Comparison of ENCODE assay signal across 8 mouse cellular contexts in genomic region chr19:5921715-5922114, GRCm38 (mm10). TPM values are rescaled to one million over a fixed set of nuclear protein-coding genes. Genes with fewer than 3 reads are reported as not detected.
DNase-seq lines count a peak whose midpoint lies in the region; ATAC-seq lines count a peak whose summit lies in the region.

No protein-coding gene starts in this region.

- no peaks in the 10 kb centered on the region for H3K9me3 ChIP-seq in heart, embryonic 13.5 days
- no peaks in the 10 kb centered on the region for H3K9me3 ChIP-seq in midbrain, embryonic 14.5 days (ENCODE audit: control insufficient read depth, low read length)

- 16% methylated on average over 9 of the region's 9 CpGs for WGBS in heart, embryonic 13.5 days
- 20% methylated on average over 9 of the region's 9 CpGs for WGBS in midbrain, embryonic 14.5 days

- H3K9ac ChIP-seq in heart, embryonic 13.5 days = peak overlapping the region; percentile 70
- H3K9ac ChIP-seq in midbrain, embryonic 14.5 days (replicated peaks; ENCODE audit: low read length) = no peak overlapping the region; the same call in 1 of the 2 replicates

- H3K36me3 ChIP-seq in heart, embryonic 13.5 days = peaks cover 32% of the 10 kb centered on the region
- peaks cover 16% of the 10 kb centered on the region for H3K36me3 ChIP-seq in midbrain, embryonic 14.5 days (ENCODE audit: control insufficient read depth, insufficient read depth, low read length)

- no peak for ATAC-seq in heart, embryonic 13.5 days (ENCODE audit: extremely low read depth, insufficient number of reproducible peaks, low FRiP score, low TSS enrichment)
- ATAC-seq in midbrain, embryonic 14.5 days (ENCODE audit: low FRiP score, low TSS enrichment) = no peak

- H3K27me3 ChIP-seq in heart, embryonic 13.5 days (replicated peaks) = 0 out of 2 replicates have a peak, but pooled peaks cover 3% of the 10 kb centered on the region
- H3K27me3 ChIP-seq in midbrain, embryonic 14.5 days (ENCODE audit: control insufficient read depth, insufficient read depth, low read length) = no peaks in the 10 kb centered on the region

- H3K4me2 ChIP-seq in heart, embryonic 13.5 days = peak overlapping the region; percentile 96
- H3K4me2 ChIP-seq in midbrain, embryonic 14.5 days (ENCODE audit: low read length) = peak overlapping the region; percentile 24

- peaks cover 42% of the 10 kb centered on the region for H3K4me1 ChIP-seq in heart, embryonic 13.5 days
- H3K4me1 ChIP-seq in midbrain, embryonic 14.5 days (ENCODE audit: control insufficient read depth, insufficient read depth, low read length) = peaks cover 12% of the 10 kb centered on the region

- H3K27ac ChIP-seq in heart, embryonic 13.5 days (replicated peaks) = peak overlapping the region; percentile 48
- no peak overlapping the region for H3K27ac ChIP-seq in midbrain, embryonic 14.5 days (replicated peaks; ENCODE audit: low read depth, low read length)

- peak; percentile 43 for DNase-seq in urinary bladder, postnatal 14 days (ENCODE audit: low spot score)
- DNase-seq in urinary bladder, postnatal 4 days (ENCODE audit: low spot score in 2 of 2) = no peak
- peak; percentile 55 to 82 for DNase-seq in kidney, postnatal 25 days
- no peak for DNase-seq in midbrain, embryonic 14.5 days
- no peak for DNase-seq in thymus, postnatal 10 days (ENCODE audit: low spot score in 2 of 2)
- no peak for DNase-seq in gastrocnemius, adult 18-20 months (ENCODE audit: low spot score)
- no peak for DNase-seq in cerebellum, adult 9-10 months

- H3K4me3 ChIP-seq in heart, embryonic 13.5 days = peak overlapping the region; percentile 27
- H3K4me3 ChIP-seq in midbrain, embryonic 14.5 days (replicated peaks; ENCODE audit: low read depth, low read length) = no peak overlapping the region

RNA-seq across cellular contexts. Expression of gene Cdc42ep2, which starts 2.9 kb away (rescaled TPM):
- polyA plus RNA-seq in heart, embryonic 13.5 days (2015; fragmentation: Nextera tagmentation; extraction: Ambion mirVana) = 8.9 and 9.3 TPM in 2 replicates
- polyA plus RNA-seq in midbrain, embryonic 14.5 days (2014; fragmentation: Nextera tagmentation; extraction: Ambion mirVana) = 12.3 and 16.2 TPM in 2 replicates
- total RNA-seq in gastrocnemius, adult 18-20 months (2021) = 10 to 100 TPM in 1 of 2 experiments, 1 to 10 TPM in 1; 8.9 to 11.2 TPM

RNA-seq across cellular contexts. Expression of gene Dpf2, which starts 8.9 kb away (rescaled TPM):
- 98.1 and 104 TPM in 2 replicates for polyA plus RNA-seq in heart, embryonic 13.5 days (2015; fragmentation: Nextera tagmentation; extraction: Ambion mirVana)
- polyA plus RNA-seq in midbrain, embryonic 14.5 days (2014; fragmentation: Nextera tagmentation; extraction: Ambion mirVana) = 96.6 and 108 TPM in 2 replicates
- 10 to 100 TPM; 76.3 to 85.1 TPM for total RNA-seq in gastrocnemius, adult 18-20 months (2021)

RNA-seq across cellular contexts. Expression of gene Tigd3, which starts 27.8 kb away (rescaled TPM):
- polyA plus RNA-seq in heart, embryonic 13.5 days (2015; fragmentation: Nextera tagmentation; extraction: Ambion mirVana) = 1.9 and 2.0 TPM in 2 replicates
- polyA plus RNA-seq in midbrain, embryonic 14.5 days (2014; fragmentation: Nextera tagmentation; extraction: Ambion mirVana) = 9.9 and 10.8 TPM in 2 replicates
- under 1 TPM; 0.21 TPM for total RNA-seq in gastrocnemius, adult 18-20 months (2021)

RNA-seq across cellular contexts. Expression of gene Pola2, which starts 42.3 kb away (rescaled TPM):
- polyA plus RNA-seq in heart, embryonic 13.5 days (2015; fragmentation: Nextera tagmentation; extraction: Ambion mirVana) = 47.2 and 49.5 TPM in 2 replicates
- 17.6 and 23.4 TPM in 2 replicates for polyA plus RNA-seq in midbrain, embryonic 14.5 days (2014; fragmentation: Nextera tagmentation; extraction: Ambion mirVana)
- total RNA-seq in gastrocnemius, adult 18-20 months (2021) = 1 to 10 TPM; 6.2 to 8.7 TPM

RNA-seq across cellular contexts. Expression of gene Slc25a45, which starts 44.1 kb away (rescaled TPM):
- 3.7 and 4.2 TPM in 2 replicates for polyA plus RNA-seq in heart, embryonic 13.5 days (2015; fragmentation: Nextera tagmentation; extraction: Ambion mirVana)
- polyA plus RNA-seq in midbrain, embryonic 14.5 days (2014; fragmentation: Nextera tagmentation; extraction: Ambion mirVana) = 0.73 and 1.2 TPM in 2 replicates
- total RNA-seq in gastrocnemius, adult 18-20 months (2021) = under 1 TPM; 0.59 to 0.90 TPM

Comparison
In these comparisons a context has a peak if more than half of its experiments do, and no peak if none do; other contexts are left out.
1. DNase-seq: peak in urinary bladder, postnatal 14 days (single experiment) and kidney, postnatal 25 days (2 of 2); none in urinary bladder, postnatal 4 days (0 of 2), midbrain, embryonic 14.5 days (single experiment), thymus, postnatal 10 days (0 of 2), gastrocnemius, adult 18-20 months (single experiment) and cerebellum, adult 9-10 months (single experiment).